Mouse (Mus musculus): ENCODE measurements at regions not wholly inside any gene's neighbourhood (a gene's known extent, or its start where the extent isn't known, plus 50 kb on each side); places are given as distances from the start of the nearest gene placed in this dataset.

DNA sequence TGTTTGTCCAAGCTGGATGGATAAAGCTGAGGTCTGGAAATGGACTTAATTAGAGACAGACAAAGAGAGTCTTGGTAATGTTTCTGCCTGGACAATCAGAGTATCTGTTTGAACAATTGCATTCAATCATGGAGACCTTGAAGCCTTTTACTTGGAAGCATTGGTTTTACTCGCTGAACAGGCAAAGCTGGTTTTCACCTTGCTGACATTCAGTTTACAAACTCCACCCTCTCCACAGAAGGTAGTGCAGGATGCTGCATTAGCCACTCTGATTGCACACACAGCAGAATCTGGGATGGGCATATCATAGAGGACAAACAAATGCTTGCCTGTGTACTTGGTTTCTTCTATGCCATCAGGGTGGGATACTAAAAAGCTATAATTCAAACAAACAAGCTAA lies 541.4 kb downstream of the Adra2a start:
- Histone ChIP-seq H3K27ac (no peak overlapping the region), H3K9me3 (no peaks in the 10 kb centered on the region), H3K4me1 (peaks cover 4% of the 10 kb centered on the region; the same call in 1 of the 2 replicates), H3K4me3 (no peak overlapping the region), H3K27me3 (ENCODE audit: poor library complexity, severe bottlenecking) (no peaks in the 10 kb centered on the region), H3K36me3 (replicated peaks) (no peaks in the 10 kb centered on the region)
- WGBS: 62% methylated on average over 1 of the region's 1 CpGs
- no peak for DNase-seq (ENCODE audit: extremely low spot score, low spot score)

DNA sequence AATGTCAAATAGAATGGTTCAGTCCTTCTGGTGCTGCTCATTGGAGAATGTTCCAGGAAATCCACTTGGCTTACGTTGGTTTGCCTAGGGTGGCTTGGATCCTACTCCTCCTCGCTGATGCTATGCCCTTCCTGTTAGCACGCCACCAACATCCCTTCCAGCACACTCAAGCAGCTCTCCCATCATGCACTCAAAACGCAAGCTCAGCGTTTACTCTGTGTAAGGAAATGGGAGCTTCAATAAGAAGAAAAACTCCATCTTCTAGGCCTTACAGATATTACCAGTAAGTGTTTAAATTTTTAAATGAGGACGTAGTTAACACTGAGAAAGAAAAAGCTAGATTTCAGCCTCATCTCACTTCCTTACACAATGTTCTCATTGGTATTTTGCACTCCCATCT lies 523.7 kb downstream of the Gpam start:
- DNase-seq (ENCODE audit: extremely low spot score, low spot score): no peak
- no peak overlapping the region for H3K27ac ChIP-seq
- no peak overlapping the region for H3K4me3 ChIP-seq
- no peaks in the 10 kb centered on the region for H3K4me1 ChIP-seq
- WGBS: 86% methylated on average over 6 of the region's 6 CpGs
- H3K36me3 ChIP-seq (replicated peaks): no peaks in the 10 kb centered on the region
- H3K27me3 ChIP-seq (ENCODE audit: poor library complexity, severe bottlenecking): no peaks in the 10 kb centered on the region
- no peaks in the 10 kb centered on the region for H3K9me3 ChIP-seq

DNA sequence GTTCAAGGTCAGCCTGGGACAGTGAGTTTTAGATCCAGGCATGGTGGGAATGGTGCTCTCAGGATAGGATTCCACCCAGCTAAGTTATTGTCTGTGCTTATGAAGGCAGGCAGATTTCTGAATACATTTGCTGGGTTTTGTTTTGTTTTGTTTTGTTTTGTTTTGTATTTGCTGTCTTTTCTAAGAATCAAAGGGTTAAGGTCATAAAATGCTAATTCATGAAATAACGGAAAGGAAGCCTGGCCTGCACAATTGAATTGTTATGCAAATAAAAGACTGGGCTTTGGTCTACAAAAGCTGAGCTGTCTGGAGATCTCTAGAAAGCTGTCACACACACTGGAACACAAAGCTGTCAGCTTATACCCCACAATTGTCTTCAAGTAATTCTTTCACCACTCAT lies 521.7 kb downstream of the Gpam start:
- WGBS: 38% methylated on average over 1 of the region's 1 CpGs
- no peaks in the 10 kb centered on the region for H3K9me3 ChIP-seq
- no peak overlapping the region for H3K27ac ChIP-seq
- no peak for DNase-seq (ENCODE audit: extremely low spot score, low spot score)
- H3K4me1 ChIP-seq: no peaks in the 10 kb centered on the region
- H3K27me3 ChIP-seq (ENCODE audit: poor library complexity, severe bottlenecking): no peaks in the 10 kb centered on the region
- no peak overlapping the region for H3K4me3 ChIP-seq
- H3K36me3 ChIP-seq (replicated peaks): no peaks in the 10 kb centered on the region

DNA sequence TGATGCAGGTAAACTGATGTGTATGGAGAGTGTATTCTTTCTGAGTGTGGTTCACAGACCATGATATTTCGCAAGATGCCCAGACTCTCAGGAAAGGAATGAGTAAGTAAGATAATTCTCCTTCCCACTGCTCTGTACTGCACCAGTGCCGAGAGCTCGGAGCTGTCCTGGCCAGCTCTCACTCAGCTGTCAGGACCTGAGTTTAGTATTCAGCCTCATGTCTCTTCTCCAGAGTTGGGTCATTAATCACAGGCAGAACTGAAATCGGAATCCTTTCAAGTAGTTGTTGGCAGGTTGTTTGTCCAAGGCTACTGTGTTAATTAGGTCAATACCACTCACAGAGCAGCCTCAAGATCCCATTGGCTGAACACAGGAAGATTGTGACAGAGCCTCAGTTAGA lies 510.1 kb downstream of the Gpam start:
- 71% methylated on average over 4 of the region's 4 CpGs for WGBS
- H3K4me1 ChIP-seq: peaks cover 11% of the 10 kb centered on the region
- H3K36me3 ChIP-seq (replicated peaks): no peaks in the 10 kb centered on the region
- no peak for DNase-seq (ENCODE audit: extremely low spot score, low spot score)
- H3K9me3 ChIP-seq: peaks cover 6% of the 10 kb centered on the region; the same call in 1 of the 2 replicates
- no peak overlapping the region for H3K4me3 ChIP-seq
- H3K27ac ChIP-seq: no peak overlapping the region
- H3K27me3 ChIP-seq (ENCODE audit: poor library complexity, severe bottlenecking): no peaks in the 10 kb centered on the region
